Mouse (Mus musculus) liver, adult (tissue): ENCODE data around the gene Myo18a.

Experiments used
- GATA4 ChIP-seq: IDR thresholded peaks from 2 replicates; pipeline ENCODE4 v1.6.1; 2014; ENCODE audit warnings: mild to moderate bottlenecking, low read length; ENCODE audit not compliant: insufficient replicate concordance

Gene Myo18a

GRCm38 (mm10) chr11:77806855-77807254, 43.8 kb downstream of the Myo18a start:
- no peak for TF ChIP-seq GATA4

- no peak for TF ChIP-seq GATA4
These were observed 45.0 kb downstream of the Myo18a start for GRCm38 (mm10) chr11:77808051-77808465.

DNA sequence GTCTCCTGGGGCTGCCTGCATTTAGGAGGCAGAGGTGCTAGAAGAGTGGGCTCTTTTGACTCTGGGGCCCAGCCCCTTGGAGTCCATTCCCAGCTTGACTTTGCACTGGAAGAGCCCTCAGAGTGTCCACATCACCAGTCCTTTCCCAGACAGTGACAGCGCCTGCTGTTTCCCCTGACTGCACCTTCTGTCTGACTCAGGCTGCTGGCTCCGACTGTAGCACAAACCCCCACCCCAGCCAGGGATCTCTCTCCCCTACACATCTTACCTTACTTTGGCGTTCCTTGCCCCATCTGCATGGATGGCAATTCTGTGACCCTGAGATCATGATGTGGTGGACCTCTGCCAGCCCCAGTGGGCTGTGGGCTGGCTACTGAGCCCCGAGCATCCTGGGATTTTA, 46.2 kb downstream of the Myo18a start:
- no peak for TF ChIP-seq GATA4

GRCm38 (mm10) chr11:77810018-77810417, 47.0 kb downstream of the Myo18a start:
- TF ChIP-seq GATA4: no peak

GRCm38 (mm10) chr11:77813969-77814368, 50.9 kb downstream of the Myo18a start:
- no peak for TF ChIP-seq GATA4

DNA sequence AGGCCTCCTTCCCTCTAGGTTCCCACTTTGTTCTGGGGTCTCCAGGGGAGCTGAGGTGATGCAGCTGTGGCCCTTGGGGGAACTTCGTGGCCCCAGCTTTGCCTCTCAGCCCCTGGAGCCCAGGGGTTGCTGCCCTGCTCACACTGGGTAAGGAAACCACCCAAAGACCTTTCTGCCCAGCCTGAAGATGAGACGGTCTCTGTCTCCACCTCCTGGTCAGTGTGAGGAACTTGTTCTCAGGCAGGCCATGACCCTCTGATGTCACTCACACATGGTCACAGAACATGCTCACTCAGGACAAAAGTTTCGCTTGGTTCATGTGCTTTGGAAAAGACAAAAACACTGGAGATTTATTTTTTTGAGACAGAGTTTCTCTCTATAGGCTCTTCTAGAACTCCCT, 53.0 kb downstream of the Myo18a start:
- no peak for TF ChIP-seq GATA4

- TF ChIP-seq GATA4: no peak
These were observed 58.6 kb downstream of the Myo18a start for GRCm38 (mm10) chr11:77821648-77822047.

GRCm38 (mm10) chr11:77822781-77823180, 59.7 kb downstream of the Myo18a start:
- no peak for TF ChIP-seq GATA4

GRCm38 (mm10) chr11:77825853-77826252, 62.8 kb downstream of the Myo18a start:
- TF ChIP-seq GATA4: no peak

- peak; percentile 47; the same call in 1 of the 2 replicates for TF ChIP-seq GATA4
These were observed 63.3 kb downstream of the Myo18a start for GRCm38 (mm10) chr11:77826311-77826710.

- no peak for TF ChIP-seq GATA4
These were observed 64.4 kb downstream of the Myo18a start for GRCm38 (mm10) chr11:77827241-77827995.

- no peak for TF ChIP-seq GATA4
These were observed 65.1 kb downstream of the Myo18a start for GRCm38 (mm10) chr11:77828163-77828562.

GRCm38 (mm10) chr11:77829043-77829841, 66.2 kb downstream of the Myo18a start:
- peak; percentile 49; the same call in 1 of the 2 replicates for TF ChIP-seq GATA4

DNA sequence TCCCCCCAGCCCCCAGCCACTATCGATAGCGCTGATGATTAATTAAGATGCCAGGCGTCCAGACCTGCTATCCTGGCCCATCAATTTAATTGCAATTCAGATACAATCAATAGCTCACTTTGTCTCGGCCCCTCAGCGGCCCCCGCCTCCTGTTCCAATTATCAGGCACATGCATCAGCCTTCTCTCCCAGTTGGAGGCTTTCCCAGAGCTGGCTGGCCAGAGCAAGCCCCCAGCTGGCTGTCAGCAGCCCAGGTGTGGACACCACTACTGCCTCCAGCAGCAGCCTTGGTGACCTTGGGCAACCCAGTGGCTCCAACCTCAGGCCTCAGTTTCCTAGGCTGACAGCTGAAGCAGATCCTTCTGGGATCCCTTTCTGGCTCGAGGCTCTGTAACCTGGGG, 67.8 kb downstream of the Myo18a start:
- TF ChIP-seq GATA4: no peak

DNA sequence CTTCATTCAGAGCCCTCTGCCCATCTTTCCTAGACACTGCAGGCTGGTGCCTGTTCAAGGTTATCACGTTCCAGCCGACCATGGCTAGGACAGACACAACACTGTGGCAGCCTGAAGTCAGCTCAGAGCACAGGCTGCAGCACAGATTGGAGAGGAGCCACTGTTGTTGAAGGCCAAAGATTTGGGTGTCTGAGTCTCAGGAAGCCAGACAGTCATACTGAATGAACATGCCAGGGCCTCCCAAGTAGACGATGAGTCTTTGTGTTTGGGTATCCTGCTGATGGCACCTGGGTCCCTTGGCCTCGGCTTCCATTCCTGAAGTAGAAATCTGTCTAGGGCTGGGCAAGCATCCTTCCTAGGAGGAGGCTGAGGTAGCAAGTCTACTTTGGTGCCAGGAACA, 69.5 kb downstream of the Myo18a start:
- no peak for TF ChIP-seq GATA4

GRCm38 (mm10) chr11:77835109-77835508, 72.1 kb downstream of the Myo18a start:
- TF ChIP-seq GATA4: no peak
